Mouse (Mus musculus): ENCODE results near the gene Frmd4b. TPM values are rescaled to one million over a fixed set of nuclear protein-coding genes. Genes with fewer than 3 reads are reported as not detected.

Frmd4b gene
- polyA plus RNA-seq, 1 experiment, result 0.59 TPM

- Histone ChIP-seq H3K36me3 (ENCODE audit: control insufficient read depth, insufficient read depth) (no peaks in the 10 kb centered on the region), H3K79me2 (ENCODE audit: control insufficient read depth, insufficient read depth) (no peaks in the 10 kb centered on the region), H3K4me2 (ENCODE audit: low read depth) (no peak overlapping the region), H3K27me3 (ENCODE audit: control insufficient read depth, insufficient read depth, insufficient read length) (no peaks in the 10 kb centered on the region), H3ac (ENCODE audit: control insufficient read depth, insufficient read length) (no peak overlapping the region), H3K4me3 (no peak overlapping the region)
- TF ChIP-seq POLR2A (IDR thresholded peaks at IDR 0.05; ENCODE audit: insufficient read length, low read depth) (no peak), SRF (IDR thresholded peaks at IDR 0.05; ENCODE audit: control insufficient read depth, insufficient read length, low read depth) (no peak), REST (IDR thresholded peaks at IDR 0.05; ENCODE audit: insufficient read depth, insufficient read length) (no peak), CEBPB (IDR thresholded peaks at IDR 0.05; ENCODE audit: insufficient read depth, poor library complexity, severe bottlenecking) (no peak), MYOD1 (IDR thresholded peaks at IDR 0.05; ENCODE audit: control insufficient read depth in 1 of 3, insufficient read length in 2 of 3, low read depth in 2 of 3) (no peak), USF1 (IDR thresholded peaks at IDR 0.05; ENCODE audit: low read depth) (no peak), POLR2AphosphoS2 (IDR thresholded peaks at IDR 0.05; ENCODE audit: insufficient read length, low read depth) (no peak), MYOG (IDR thresholded peaks at IDR 0.05; ENCODE audit: control insufficient read depth in 1 of 3, insufficient read depth in 1 of 3, insufficient read length in 2 of 3, low read depth in 2 of 3) (no peak), MAX (IDR thresholded peaks at IDR 0.05; ENCODE audit: low read depth) (no peak), TCF12 (IDR thresholded peaks at IDR 0.05; ENCODE audit: insufficient read depth, poor library complexity, severe bottlenecking) (no peak), TCF3 (IDR thresholded peaks at IDR 0.05; ENCODE audit: insufficient read length, low read depth) (no peak), E2F4 (IDR thresholded peaks at IDR 0.05; ENCODE audit: insufficient read depth) (no peak)
These were observed 31.3 kb downstream of the Frmd4b start for GRCm38 (mm10) chr6:97586024-97586423.

- Histone ChIP-seq H3K4me2 (ENCODE audit: low read depth) (no peak overlapping the region), H3K36me3 (ENCODE audit: control insufficient read depth, insufficient read depth) (no peaks in the 10 kb centered on the region), H3K27me3 (ENCODE audit: control insufficient read depth, insufficient read depth, insufficient read length) (no peaks in the 10 kb centered on the region), H3K4me3 (no peak overlapping the region), H3ac (ENCODE audit: control insufficient read depth, insufficient read length) (no peak overlapping the region), H3K79me2 (ENCODE audit: control insufficient read depth, insufficient read depth) (no peaks in the 10 kb centered on the region)
- TF ChIP-seq TCF12 (IDR thresholded peaks at IDR 0.05; ENCODE audit: insufficient read depth, poor library complexity, severe bottlenecking), result no peak
- no peak for TF ChIP-seq E2F4 (IDR thresholded peaks at IDR 0.05; ENCODE audit: insufficient read depth)
- TF ChIP-seq REST (IDR thresholded peaks at IDR 0.05; ENCODE audit: insufficient read depth, insufficient read length), result no peak
- TF ChIP-seq TCF3 (IDR thresholded peaks at IDR 0.05; ENCODE audit: insufficient read length, low read depth), result no peak
- TF ChIP-seq MYOG (IDR thresholded peaks at IDR 0.05; ENCODE audit: control insufficient read depth in 1 of 3, insufficient read depth in 1 of 3, insufficient read length in 2 of 3, low read depth in 2 of 3), result no peak
- no peak for TF ChIP-seq MYOD1 (IDR thresholded peaks at IDR 0.05; ENCODE audit: control insufficient read depth in 1 of 3, insufficient read length in 2 of 3, low read depth in 2 of 3)
- TF ChIP-seq POLR2A (IDR thresholded peaks at IDR 0.05; ENCODE audit: insufficient read length, low read depth), result no peak
- no peak for TF ChIP-seq CEBPB (IDR thresholded peaks at IDR 0.05; ENCODE audit: insufficient read depth, poor library complexity, severe bottlenecking)
These were observed 34.6 kb downstream of the Frmd4b start for GRCm38 (mm10) chr6:97582748-97583147.

- no peak overlapping the region for H3ac ChIP-seq (ENCODE audit: control insufficient read depth, insufficient read length)
- TF ChIP-seq E2F4 (IDR thresholded peaks at IDR 0.05; ENCODE audit: insufficient read depth) (no peak), POLR2A (IDR thresholded peaks at IDR 0.05; ENCODE audit: insufficient read length, low read depth) (no peak), SRF (IDR thresholded peaks at IDR 0.05; ENCODE audit: control insufficient read depth, insufficient read length, low read depth) (no peak), TCF3 (IDR thresholded peaks at IDR 0.05; ENCODE audit: insufficient read length, low read depth) (no peak), TCF12 (IDR thresholded peaks at IDR 0.05; ENCODE audit: insufficient read depth, poor library complexity, severe bottlenecking) (no peak), REST (IDR thresholded peaks at IDR 0.05; ENCODE audit: insufficient read depth, insufficient read length) (no peak), MYOG (IDR thresholded peaks at IDR 0.05; ENCODE audit: control insufficient read depth in 1 of 3, insufficient read depth in 1 of 3, insufficient read length in 2 of 3, low read depth in 2 of 3) (no peak), MAX (IDR thresholded peaks at IDR 0.05; ENCODE audit: low read depth) (no peak), MYOD1 (IDR thresholded peaks at IDR 0.05; ENCODE audit: control insufficient read depth in 1 of 3, insufficient read length in 2 of 3, low read depth in 2 of 3) (no peak), POLR2AphosphoS2 (IDR thresholded peaks at IDR 0.05; ENCODE audit: insufficient read length, low read depth) (no peak), USF1 (IDR thresholded peaks at IDR 0.05; ENCODE audit: low read depth) (no peak), CEBPB (IDR thresholded peaks at IDR 0.05; ENCODE audit: insufficient read depth, poor library complexity, severe bottlenecking) (no peak)
- H3K4me3 ChIP-seq, result no peak overlapping the region
- H3K79me2 ChIP-seq (ENCODE audit: control insufficient read depth, insufficient read depth), result no peaks in the 10 kb centered on the region
- H3K4me2 ChIP-seq (ENCODE audit: low read depth), result no peak overlapping the region
- no peaks in the 10 kb centered on the region for H3K36me3 ChIP-seq (ENCODE audit: control insufficient read depth, insufficient read depth)
- no peaks in the 10 kb centered on the region for H3K27me3 ChIP-seq (ENCODE audit: control insufficient read depth, insufficient read depth, insufficient read length)
These were observed 35.4 kb downstream of the Frmd4b start for GRCm38 (mm10) chr6:97581941-97582340.

GRCm38 (mm10) chr6:97580479-97581030, 36.8 kb downstream of the Frmd4b start:
- no peak overlapping the region for H3ac ChIP-seq (ENCODE audit: control insufficient read depth, insufficient read length)
- TF ChIP-seq TCF3 (IDR thresholded peaks at IDR 0.05; ENCODE audit: insufficient read length, low read depth) (no peak), MYOD1 (IDR thresholded peaks at IDR 0.05; ENCODE audit: control insufficient read depth in 1 of 3, insufficient read length in 2 of 3, low read depth in 2 of 3) (no peak), MYOG (IDR thresholded peaks at IDR 0.05; ENCODE audit: control insufficient read depth in 1 of 3, insufficient read depth in 1 of 3, insufficient read length in 2 of 3, low read depth in 2 of 3) (no peak), SRF (IDR thresholded peaks at IDR 0.05; ENCODE audit: control insufficient read depth, insufficient read length, low read depth) (no peak), TCF12 (IDR thresholded peaks at IDR 0.05; ENCODE audit: insufficient read depth, poor library complexity, severe bottlenecking) (no peak)
- H3K27me3 ChIP-seq (ENCODE audit: control insufficient read depth, insufficient read depth, insufficient read length), result no peaks in the 10 kb centered on the region
- no peaks in the 10 kb centered on the region for H3K36me3 ChIP-seq (ENCODE audit: control insufficient read depth, insufficient read depth)
- H3K4me2 ChIP-seq (ENCODE audit: low read depth), result no peak overlapping the region
- H3K79me2 ChIP-seq (ENCODE audit: control insufficient read depth, insufficient read depth), result no peaks in the 10 kb centered on the region
- no peak overlapping the region for H3K4me3 ChIP-seq

- H3K4me2 ChIP-seq (ENCODE audit: low read depth), result no peak overlapping the region
- H3K36me3 ChIP-seq (ENCODE audit: control insufficient read depth, insufficient read depth), result no peaks in the 10 kb centered on the region
- TF ChIP-seq MYOG (IDR thresholded peaks at IDR 0.05; ENCODE audit: control insufficient read depth in 1 of 3, insufficient read depth in 1 of 3, insufficient read length in 2 of 3, low read depth in 2 of 3), result no peak
- TF ChIP-seq CEBPB (IDR thresholded peaks at IDR 0.05; ENCODE audit: insufficient read depth, poor library complexity, severe bottlenecking), result no peak
- TF ChIP-seq TCF12 (IDR thresholded peaks at IDR 0.05; ENCODE audit: insufficient read depth, poor library complexity, severe bottlenecking), result no peak
- H3K27me3 ChIP-seq (ENCODE audit: control insufficient read depth, insufficient read depth, insufficient read length), result no peaks in the 10 kb centered on the region
- H3ac ChIP-seq (ENCODE audit: control insufficient read depth, insufficient read length), result no peak overlapping the region
- H3K4me3 ChIP-seq, result no peak overlapping the region
- H3K79me2 ChIP-seq (ENCODE audit: control insufficient read depth, insufficient read depth), result no peaks in the 10 kb centered on the region
These were observed 37.6 kb downstream of the Frmd4b start for GRCm38 (mm10) chr6:97579704-97580103.
